Mouse (Mus musculus) hindbrain, embryonic 15.5 days (tissue): ENCODE measurements around the gene Efcab14. TPM values are rescaled to one million over a fixed set of nuclear protein-coding genes. Genes with fewer than 3 reads are reported as not detected.

Experiments used
- ATAC-seq: fragments of 200-750 bp; cut with Nextera tagmentation; 2 replicates; pipeline ENCODE4 v1.8.0; 2017; ENCODE audit warnings: low read depth, moderate number of reproducible peaks, moderate TSS enrichment; ENCODE audit not compliant: low FRiP score
- H3K27ac ChIP-seq: fragments of 300-500 bp; sonication (generic); replicated peaks from 2 replicates; pipeline ENCODE4 v1.5.1; 2015; ENCODE audit warnings: mild to moderate bottlenecking, inconsistent platforms
- H3K27me3 ChIP-seq: fragments of 300-500 bp; sonication (generic); 2 replicates; pipeline ENCODE4 v1.6.1; 2015; ENCODE audit warnings: control low read depth, inconsistent platforms
- H3K36me3 ChIP-seq: fragments of 300-500 bp; sonication (generic); 2 replicates; pipeline ENCODE4 v1.6.1; 2015; ENCODE audit warnings: control low read depth, inconsistent platforms
- H3K4me1 ChIP-seq: fragments of 300-500 bp; sonication (generic); replicated peaks from 2 replicates; pipeline ENCODE4 v1.6.1; 2015; ENCODE audit warnings: control low read depth, inconsistent platforms
- H3K4me2 ChIP-seq: fragments of 300-500 bp; sonication (generic); 2 replicates; pipeline ENCODE4 v1.6.1; 2015; ENCODE audit warnings: moderate library complexity, mild to moderate bottlenecking, inconsistent platforms
- H3K4me3 ChIP-seq: fragments of 300-500 bp; sonication (generic); 2 replicates; pipeline ENCODE4 v1.5.1; 2015; ENCODE audit warnings: mild to moderate bottlenecking, inconsistent platforms
- H3K9ac ChIP-seq: fragments of 300-500 bp; sonication (generic); 2 replicates; pipeline ENCODE4 v1.6.1; 2015; ENCODE audit warnings: inconsistent platforms
- H3K9me3 ChIP-seq: fragments of 300-500 bp; sonication (generic); 2 replicates; pipeline ENCODE4 v1.6.1; 2016; ENCODE audit warnings: control low read depth, inconsistent platforms
- WGBS: fragments of 180-500 bp; shearing (Covaris S2); methylation state at CpG from one replicate; pipeline ENCODE4 v1.1.7; 2015; 5-methylcytosine and 5-hydroxymethylcytosine counted together
- polyA plus RNA-seq: library from polyadenylated mRNA; unstranded; fragments of >200 nt; fragmentation: Nextera tagmentation; extraction: Ambion mirVana; gene quantifications from 2 replicates; pipeline ENCODE4 v1.2.1, GENCODE M21; 2015

The Efcab14 gene
- polyA plus RNA-seq, 1 experiment from 2014 or later: 19.1 TPM

DNA sequence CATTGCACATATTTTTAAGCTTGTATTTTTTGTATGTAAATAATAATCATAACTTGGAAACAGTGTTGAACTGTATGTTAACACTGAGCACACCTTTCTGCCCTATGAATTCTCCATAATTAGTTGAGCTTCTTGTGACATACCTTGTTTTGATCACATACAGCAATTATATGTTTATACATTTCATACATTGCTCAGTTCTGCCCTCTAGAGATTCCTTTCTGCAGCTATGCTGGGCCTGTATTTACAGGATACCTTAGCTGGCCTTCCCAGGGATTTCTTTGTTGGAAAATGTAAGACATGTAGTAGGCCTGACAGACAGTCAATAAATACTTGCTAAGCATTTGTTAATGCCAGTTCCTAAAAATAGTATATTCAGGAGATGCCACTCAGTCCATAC is 5.1 kb downstream of the Efcab14 start:
- Histone ChIP-seq H3K27me3 (no peaks in the 10 kb centered on the region), H3K4me3 (no peak overlapping the region), H3K36me3 (peaks cover 26% of the 10 kb centered on the region), H3K27ac (no peak overlapping the region), H3K9ac (no peak overlapping the region), H3K4me2 (no peak overlapping the region), H3K9me3 (no peaks in the 10 kb centered on the region), H3K4me1 (peaks cover 20% of the 10 kb centered on the region)
- ATAC-seq: no peak

DNA sequence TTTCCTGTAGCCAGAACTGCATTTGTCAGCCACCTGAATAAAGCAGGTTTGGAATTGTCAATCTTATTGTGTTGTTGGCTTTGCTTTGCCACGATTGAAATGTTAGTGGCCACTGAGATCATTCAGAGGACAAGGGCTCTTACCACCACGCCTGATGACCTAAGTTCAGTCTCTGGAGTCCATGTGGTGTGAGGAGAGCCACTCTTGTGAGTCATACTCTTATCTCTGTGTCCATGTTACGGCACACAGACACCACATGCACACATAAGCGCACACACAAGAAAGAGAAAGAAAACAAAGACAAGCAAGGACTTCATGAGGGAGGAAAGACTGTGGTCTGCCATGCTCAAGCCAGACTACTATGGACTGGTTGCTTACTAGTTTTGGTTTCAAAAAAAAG is 5.6 kb downstream of the Efcab14 start:
- 93% methylated on average over 4 of the region's 4 CpGs for WGBS
- no peak for ATAC-seq
- Histone ChIP-seq H3K9me3 (no peaks in the 10 kb centered on the region), H3K27me3 (no peaks in the 10 kb centered on the region), H3K36me3 (peaks cover 28% of the 10 kb centered on the region), H3K4me3 (no peak overlapping the region), H3K4me2 (no peak overlapping the region), H3K9ac (no peak overlapping the region), H3K4me1 (peaks cover 19% of the 10 kb centered on the region), H3K27ac (no peak overlapping the region)

DNA sequence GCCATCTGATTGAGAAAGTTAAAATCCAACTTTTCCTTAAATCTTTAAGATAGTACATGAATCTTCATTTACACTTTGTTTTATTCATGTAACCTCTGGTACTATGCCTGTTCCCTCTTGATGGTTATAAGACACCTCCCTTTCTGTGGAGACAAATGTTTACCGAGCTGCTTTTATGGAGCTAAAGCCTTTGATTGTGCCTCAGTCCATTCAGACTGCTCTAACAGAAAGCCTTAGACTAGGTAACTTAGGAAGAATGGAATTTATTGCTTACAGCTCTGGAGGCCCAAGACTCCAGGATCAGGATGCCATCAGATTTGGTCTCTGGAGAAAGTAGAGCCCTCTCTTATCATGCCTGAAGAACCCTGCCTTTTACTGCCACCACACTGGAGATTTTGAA is 10.6 kb downstream of the Efcab14 start:
- H3K9me3 ChIP-seq: no peaks in the 10 kb centered on the region
- H3K4me1 ChIP-seq: no peaks in the 10 kb centered on the region
- WGBS: 80% methylated on average over 1 of the region's 1 CpGs
- ATAC-seq: no peak
- H3K27me3 ChIP-seq: no peaks in the 10 kb centered on the region
- no peak overlapping the region for H3K4me2 ChIP-seq
- no peak overlapping the region for H3K9ac ChIP-seq
- H3K27ac ChIP-seq: no peak overlapping the region
- H3K36me3 ChIP-seq: peaks cover 27% of the 10 kb centered on the region
- H3K4me3 ChIP-seq: no peak overlapping the region

DNA sequence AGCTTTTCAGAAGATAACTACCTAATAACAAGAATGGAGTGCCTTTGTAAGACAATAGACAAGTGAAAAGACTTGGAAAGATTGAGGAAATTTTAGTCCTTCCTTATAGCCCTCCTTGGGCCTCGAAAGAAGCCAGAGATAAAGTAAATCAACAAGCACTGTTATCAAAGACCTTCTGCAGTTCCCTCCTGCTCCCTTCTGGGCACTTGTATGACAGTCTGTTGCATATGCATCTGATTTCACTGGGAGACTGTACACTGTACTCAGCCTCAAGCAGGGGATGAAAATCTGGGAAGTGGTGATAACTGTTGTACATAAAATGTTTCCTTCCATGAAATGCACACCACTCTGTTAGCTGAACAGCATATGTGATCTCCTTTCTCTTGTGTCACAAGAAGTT is 11.8 kb downstream of the Efcab14 start:
- Histone ChIP-seq H3K9me3 (no peaks in the 10 kb centered on the region), H3K9ac (no peak overlapping the region), H3K27me3 (no peaks in the 10 kb centered on the region), H3K4me2 (no peak overlapping the region), H3K36me3 (peaks cover 31% of the 10 kb centered on the region), H3K4me3 (no peak overlapping the region), H3K4me1 (no peaks in the 10 kb centered on the region), H3K27ac (no peak overlapping the region)
- no peak for ATAC-seq
- 96% methylated on average over 1 of the region's 1 CpGs for WGBS

DNA sequence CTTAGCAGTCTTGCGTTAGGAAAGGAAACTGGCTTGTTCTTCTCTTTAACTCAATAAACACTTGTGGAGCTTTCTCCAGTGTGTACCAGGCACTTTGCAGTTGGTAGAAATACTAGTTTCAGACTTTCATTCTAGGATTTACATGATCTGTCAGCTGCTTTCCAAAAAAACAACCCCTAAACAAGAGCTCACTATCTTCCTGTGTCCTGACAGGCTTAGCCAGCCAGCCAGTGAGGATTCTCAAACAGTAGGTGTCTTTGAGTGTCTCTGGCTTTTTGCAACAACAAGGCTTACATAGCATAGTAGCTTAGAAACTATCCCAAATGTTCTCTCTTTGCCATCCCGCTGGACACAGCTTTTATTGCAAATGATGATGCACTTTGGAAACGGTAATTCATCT is 16.6 kb downstream of the Efcab14 start:
- H3K27me3 ChIP-seq: no peaks in the 10 kb centered on the region
- no peaks in the 10 kb centered on the region for H3K4me1 ChIP-seq
- no peak overlapping the region for H3K9ac ChIP-seq
- ATAC-seq: no peak
- H3K4me2 ChIP-seq: no peak overlapping the region
- H3K4me3 ChIP-seq: no peak overlapping the region
- no peaks in the 10 kb centered on the region for H3K9me3 ChIP-seq
- H3K27ac ChIP-seq: no peak overlapping the region
- 96% methylated on average over 3 of the region's 3 CpGs for WGBS
- peaks cover 39% of the 10 kb centered on the region for H3K36me3 ChIP-seq

DNA sequence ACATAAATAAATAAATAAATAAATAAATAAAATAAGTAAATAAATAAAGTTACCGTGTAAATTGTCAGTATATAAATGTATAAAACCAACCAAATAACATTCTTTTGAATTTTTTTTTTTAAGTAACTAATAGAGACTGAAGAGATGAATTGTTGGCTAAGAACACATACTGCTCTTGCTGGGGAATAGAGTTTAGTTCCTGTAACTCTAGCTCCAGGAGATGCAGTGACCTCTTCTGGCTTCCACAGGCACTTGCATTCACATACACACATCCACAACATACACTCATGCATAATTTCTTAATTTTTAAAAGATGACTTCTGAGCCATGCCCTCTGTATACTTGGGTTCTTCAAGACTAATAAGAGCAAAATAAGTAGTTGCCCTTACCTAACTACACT is 17.3 kb downstream of the Efcab14 start:
- Histone ChIP-seq H3K27me3 (no peaks in the 10 kb centered on the region), H3K4me3 (no peak overlapping the region), H3K9me3 (no peaks in the 10 kb centered on the region), H3K36me3 (peaks cover 45% of the 10 kb centered on the region), H3K9ac (no peak overlapping the region), H3K4me2 (no peak overlapping the region), H3K27ac (no peak overlapping the region), H3K4me1 (no peaks in the 10 kb centered on the region)
- WGBS: 96% methylated on average over 1 of the region's 1 CpGs
- ATAC-seq: no peak

DNA sequence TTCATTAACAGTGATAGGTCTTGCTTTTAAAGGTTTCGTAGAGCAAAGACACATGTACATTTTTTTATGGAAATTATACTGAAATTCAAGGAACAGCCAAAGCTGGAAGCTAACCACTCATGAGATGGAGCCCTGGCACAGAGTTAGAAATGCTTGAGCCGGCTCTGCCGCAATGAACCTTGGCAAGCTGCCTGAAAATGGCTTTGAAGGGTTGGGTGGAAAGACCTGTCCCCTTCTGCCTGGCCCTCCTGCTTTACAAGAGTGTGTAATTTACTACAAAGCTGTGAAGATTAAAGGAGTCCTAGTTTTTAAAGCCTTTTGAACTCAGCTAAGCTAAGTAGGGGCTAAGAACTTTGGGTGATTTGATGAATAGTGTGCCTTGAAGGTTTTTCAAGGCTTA is 23.7 kb downstream of the Efcab14 start:
- no peak for ATAC-seq
- H3K9me3 ChIP-seq: no peaks in the 10 kb centered on the region
- H3K36me3 ChIP-seq: peaks cover 47% of the 10 kb centered on the region
- no peaks in the 10 kb centered on the region for H3K4me1 ChIP-seq
- H3K9ac ChIP-seq: no peak overlapping the region
- 71% methylated on average over 3 of the region's 3 CpGs for WGBS
- no peak overlapping the region for H3K4me2 ChIP-seq
- H3K27me3 ChIP-seq: no peaks in the 10 kb centered on the region
- no peak overlapping the region for H3K4me3 ChIP-seq
- H3K27ac ChIP-seq: no peak overlapping the region

DNA sequence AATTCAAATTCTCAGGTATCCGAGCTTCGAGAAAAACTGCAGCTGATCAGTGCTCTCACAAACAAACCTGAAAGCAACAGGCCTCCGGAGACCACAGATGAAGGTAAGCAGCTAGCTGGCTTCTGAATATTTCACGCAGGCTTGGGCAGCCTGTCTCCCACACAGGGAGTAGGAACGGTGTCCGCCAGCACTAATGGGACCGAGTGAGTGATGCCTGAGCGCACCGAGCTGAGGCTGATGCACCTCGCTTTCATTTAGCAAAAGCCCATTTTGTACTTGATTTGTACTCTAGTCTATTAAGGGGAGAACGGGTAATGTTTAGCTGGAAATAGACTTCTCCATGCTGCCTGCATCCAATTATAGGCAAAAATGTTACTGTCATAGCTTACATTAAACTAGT is 27.0 kb downstream of the Efcab14 start:
- no peak overlapping the region for H3K4me3 ChIP-seq
- H3K9ac ChIP-seq: no peak overlapping the region
- H3K27ac ChIP-seq: no peak overlapping the region
- H3K36me3 ChIP-seq: peaks cover 41% of the 10 kb centered on the region
- WGBS: 81% methylated on average over 11 of the region's 11 CpGs
- H3K4me1 ChIP-seq: no peaks in the 10 kb centered on the region
- H3K27me3 ChIP-seq: no peaks in the 10 kb centered on the region
- no peaks in the 10 kb centered on the region for H3K9me3 ChIP-seq
- ATAC-seq: 0 out of 2 replicates have a peak, but pooled peaks have one; percentile 38
- H3K4me2 ChIP-seq: no peak overlapping the region

DNA sequence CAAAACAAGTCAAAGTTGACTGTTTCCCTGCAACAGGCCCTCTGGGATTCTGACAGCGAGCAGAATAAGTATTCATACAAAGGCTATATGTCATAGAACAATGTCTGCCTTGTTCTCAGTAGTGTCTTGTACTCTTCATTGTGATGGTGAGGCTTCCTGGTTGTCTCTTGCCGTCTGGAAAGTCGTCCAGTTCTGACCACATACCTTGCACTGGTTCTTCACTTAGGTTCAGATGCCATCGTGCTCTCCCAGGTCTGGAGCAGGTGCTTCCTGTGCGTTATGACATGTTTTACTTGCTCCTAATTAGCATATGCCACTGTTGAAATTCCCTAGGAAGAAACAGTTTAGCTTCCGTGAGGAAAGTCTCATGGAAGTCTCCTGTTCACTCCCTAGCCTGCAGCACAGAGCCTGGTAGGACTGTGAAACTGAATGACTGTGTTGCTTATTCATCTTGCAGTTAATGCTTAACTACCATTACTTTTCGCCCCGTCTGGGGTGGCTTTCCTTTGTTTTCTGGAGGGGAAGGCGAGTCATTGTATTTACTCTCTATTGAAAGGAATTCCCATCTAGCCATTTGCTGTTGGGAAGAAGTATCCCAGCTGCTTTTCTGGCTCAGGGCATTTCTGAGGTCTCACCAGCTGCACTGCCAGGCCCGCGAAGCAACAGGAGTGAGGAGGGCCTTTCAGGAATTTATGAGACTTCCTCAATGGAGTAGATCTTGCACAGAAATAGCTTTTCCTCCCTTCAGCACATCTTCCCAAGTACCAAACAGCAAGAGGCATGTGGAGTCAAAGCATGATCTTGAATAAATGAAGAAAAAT is 30.3 kb downstream of the Efcab14 start:
- no peak overlapping the region for H3K9ac ChIP-seq
- H3K27me3 ChIP-seq: no peaks in the 10 kb centered on the region
- WGBS: 25% methylated on average over 11 of the region's 11 CpGs
- no peak overlapping the region for H3K27ac ChIP-seq
- no peak overlapping the region for H3K4me3 ChIP-seq
- H3K9me3 ChIP-seq: no peaks in the 10 kb centered on the region
- H3K36me3 ChIP-seq: peaks cover 41% of the 10 kb centered on the region
- H3K4me2 ChIP-seq: no peak overlapping the region
- no peak for ATAC-seq
- no peaks in the 10 kb centered on the region for H3K4me1 ChIP-seq

DNA sequence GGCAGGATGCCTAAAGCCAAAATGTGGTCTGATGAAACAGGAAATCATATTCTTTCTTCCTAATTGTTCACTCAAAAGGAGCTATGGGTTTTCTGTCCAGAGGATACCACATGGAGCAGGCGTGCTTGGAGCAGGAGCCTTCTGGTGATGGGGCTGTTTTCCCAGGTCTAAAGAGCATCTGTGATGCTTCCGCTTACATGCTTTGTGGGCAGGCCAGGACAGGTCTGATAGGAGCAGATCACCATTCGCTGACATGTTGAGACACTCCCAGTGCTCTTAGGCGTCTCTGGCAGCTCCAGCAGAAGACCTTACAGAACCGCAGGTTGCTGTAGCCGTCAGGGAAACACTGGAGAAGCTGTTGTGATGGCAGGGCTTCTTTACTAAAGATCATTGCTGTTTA is 37.5 kb downstream of the Efcab14 start:
- Histone ChIP-seq H3K27ac (no peak overlapping the region), H3K4me2 (no peak overlapping the region), H3K4me3 (no peak overlapping the region), H3K36me3 (peaks cover 27% of the 10 kb centered on the region), H3K9me3 (no peaks in the 10 kb centered on the region), H3K4me1 (no peaks in the 10 kb centered on the region), H3K27me3 (no peaks in the 10 kb centered on the region), H3K9ac (no peak overlapping the region)
- WGBS: 95% methylated on average over 6 of the region's 6 CpGs
- no peak for ATAC-seq

DNA sequence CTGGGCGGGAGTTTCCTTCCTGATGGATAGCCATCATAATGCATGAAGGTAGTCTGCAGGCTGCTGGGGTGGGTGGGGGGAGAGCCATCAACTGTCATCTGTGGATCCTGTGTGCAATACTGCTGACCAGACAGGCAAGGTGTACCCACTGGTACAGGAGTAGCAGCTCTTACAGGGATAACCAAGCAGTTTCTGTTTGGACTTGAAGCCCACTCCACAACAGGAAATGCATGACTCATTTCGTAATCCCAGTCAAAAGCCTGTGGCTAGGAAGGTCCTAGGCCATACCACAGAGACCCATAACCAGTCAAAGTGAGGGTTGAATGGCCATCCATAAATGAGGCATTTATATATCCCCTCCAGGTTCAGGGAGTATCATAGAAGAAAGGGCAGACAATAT is 40.1 kb downstream of the Efcab14 start:
- Histone ChIP-seq H3K4me1 (no peaks in the 10 kb centered on the region), H3K27ac (no peak overlapping the region), H3K9ac (no peak overlapping the region), H3K9me3 (no peaks in the 10 kb centered on the region), H3K27me3 (no peaks in the 10 kb centered on the region), H3K4me2 (no peak overlapping the region), H3K36me3 (peaks cover 16% of the 10 kb centered on the region), H3K4me3 (no peak overlapping the region)
- ATAC-seq: no peak
- 97% methylated on average over 2 of the region's 2 CpGs for WGBS

DNA sequence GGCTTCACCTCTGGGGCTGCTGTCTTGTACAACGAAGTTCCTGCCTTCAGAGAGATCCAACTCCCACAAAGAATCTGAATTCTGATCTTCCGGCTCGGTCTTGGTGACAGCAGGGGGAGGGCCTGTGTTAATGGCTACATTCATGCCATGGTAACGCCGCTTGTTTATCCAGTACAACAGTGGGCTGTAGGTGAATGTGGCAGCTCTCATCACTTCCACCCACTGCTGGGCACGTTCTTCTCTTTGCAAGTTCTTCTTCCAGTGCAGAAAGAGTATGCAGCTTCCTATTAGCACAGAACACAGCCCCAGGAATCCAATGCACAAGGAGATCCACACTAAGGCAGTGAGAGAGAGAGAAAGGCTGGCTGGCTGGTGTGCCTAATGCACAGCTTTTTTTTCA is 42.7 kb downstream of the Efcab14 start:
- WGBS: 49% methylated on average over 6 of the region's 6 CpGs
- no peak overlapping the region for H3K4me3 ChIP-seq
- ATAC-seq: no peak
- peaks cover 5% of the 10 kb centered on the region; the same call in 1 of the 2 replicates for H3K36me3 ChIP-seq
- peaks cover 8% of the 10 kb centered on the region for H3K4me1 ChIP-seq
- no peak overlapping the region for H3K27ac ChIP-seq
- no peaks in the 10 kb centered on the region for H3K9me3 ChIP-seq
- no peak overlapping the region for H3K4me2 ChIP-seq
- H3K27me3 ChIP-seq: no peaks in the 10 kb centered on the region
- H3K9ac ChIP-seq: no peak overlapping the region

DNA sequence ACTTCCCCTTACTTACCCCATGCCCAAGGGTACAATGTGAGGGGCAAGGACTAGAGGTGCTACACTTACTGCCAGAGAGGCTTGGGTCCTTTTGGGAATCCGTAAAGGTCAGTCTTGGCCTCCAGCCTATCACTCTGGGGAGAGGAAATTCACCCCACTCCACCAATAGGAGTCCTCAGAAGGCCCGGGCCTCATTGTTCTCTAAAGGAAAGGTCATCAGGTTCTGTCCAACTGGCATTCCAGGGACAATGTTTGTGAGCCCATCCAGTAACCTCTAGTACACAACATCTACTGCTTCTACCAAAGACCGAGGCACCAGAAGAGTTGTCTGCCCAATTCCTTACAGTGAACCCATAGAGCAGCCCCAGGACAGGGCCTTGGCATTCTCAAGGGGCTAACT is 43.4 kb downstream of the Efcab14 start, which contains the start of gene Tex38:
Tex38 (minus strand) TSS at position 101 of the 400 bp plus-strand sequence.
- no peak for ATAC-seq
- H3K9ac ChIP-seq: no peak within 1 kb of the TSS
- H3K4me3 ChIP-seq: no peak within 1 kb of the TSS
- no peaks in the 10 kb centered on the region for H3K9me3 ChIP-seq
- H3K4me1 ChIP-seq: peaks cover 14% of the 10 kb centered on the region
- no peak within 1 kb of the TSS for H3K4me2 ChIP-seq
- H3K27me3 ChIP-seq: no peaks in the 10 kb centered on the region
- H3K27ac ChIP-seq: no peak within 1 kb of the TSS
- WGBS: 91% methylated on average over 3 of the region's 3 CpGs
- 0 out of 2 replicates have a peak, but pooled peaks cover 5% of the 10 kb centered on the region for H3K36me3 ChIP-seq
